Mouse (Mus musculus): ENCODE measurements at regions not wholly inside any gene's neighbourhood (a gene's known extent, or its start where the extent isn't known, plus 50 kb on each side); places are given as distances from the start of the nearest gene placed in this dataset.

- no peaks in the 10 kb centered on the region for H3K27me3 ChIP-seq (replicated peaks)
- no peaks in the 10 kb centered on the region for H3K36me3 ChIP-seq
- no peaks in the 10 kb centered on the region for H3K9me3 ChIP-seq (replicated peaks)
- H3K4me1 ChIP-seq, result no peaks in the 10 kb centered on the region
- no peak overlapping the region for H3K4me3 ChIP-seq (replicated peaks)
- no peak overlapping the region for H3K9ac ChIP-seq (replicated peaks)
- no peak overlapping the region for H3K27ac ChIP-seq (replicated peaks)
- no peak overlapping the region for H3K4me2 ChIP-seq
- WGBS, result 11% methylated on average over 3 of the region's 3 CpGs
- no peak for ATAC-seq (ENCODE audit: low FRiP score)
Measured at GRCm38 (mm10) chr7:72362690-72363089, 56.3 kb upstream of the Mctp2 start.

DNA sequence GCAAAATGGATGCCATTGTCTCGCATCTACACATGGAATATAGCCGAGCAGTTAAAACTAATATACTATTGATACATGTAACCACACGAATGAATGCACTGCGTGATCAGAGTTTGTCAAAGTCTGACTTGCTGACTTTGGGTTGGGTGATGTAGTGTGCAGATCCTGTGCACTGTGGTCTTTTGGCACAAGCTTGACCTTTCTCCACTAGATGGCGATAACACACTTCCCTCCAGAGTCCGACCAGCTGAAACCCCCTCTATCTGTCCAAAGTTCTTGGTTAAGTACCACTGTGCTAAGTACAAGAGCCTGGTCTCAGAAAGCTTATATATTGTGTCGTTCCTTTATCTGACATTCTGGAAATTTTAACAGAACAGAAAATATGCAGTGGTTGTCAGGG, 84.9 kb upstream of the Mctp2 start:
- H3K9me3 ChIP-seq (replicated peaks), result no peaks in the 10 kb centered on the region
- ATAC-seq (ENCODE audit: low FRiP score), result no peak
- no peak overlapping the region for H3K9ac ChIP-seq (replicated peaks)
- no peaks in the 10 kb centered on the region for H3K27me3 ChIP-seq (replicated peaks)
- no peaks in the 10 kb centered on the region for H3K36me3 ChIP-seq
- no peak overlapping the region for H3K27ac ChIP-seq (replicated peaks)
- H3K4me3 ChIP-seq (replicated peaks), result no peak overlapping the region
- WGBS, result 39% methylated on average over 7 of the region's 7 CpGs
- H3K4me2 ChIP-seq, result no peak overlapping the region
- H3K4me1 ChIP-seq, result no peaks in the 10 kb centered on the region

- Histone ChIP-seq H3K27ac (replicated peaks) (no peak overlapping the region), H3K4me3 (replicated peaks) (no peak overlapping the region), H3K36me3 (no peaks in the 10 kb centered on the region), H3K9me3 (replicated peaks) (no peaks in the 10 kb centered on the region), H3K4me1 (no peaks in the 10 kb centered on the region), H3K27me3 (replicated peaks) (no peaks in the 10 kb centered on the region), H3K4me2 (no peak overlapping the region), H3K9ac (replicated peaks) (no peak overlapping the region)
- ATAC-seq (ENCODE audit: low FRiP score), result no peak; the same call in 1 of the 2 replicates
Measured at GRCm38 (mm10) chr7:72400056-72400455, 93.6 kb upstream of the Mctp2 start.

DNA sequence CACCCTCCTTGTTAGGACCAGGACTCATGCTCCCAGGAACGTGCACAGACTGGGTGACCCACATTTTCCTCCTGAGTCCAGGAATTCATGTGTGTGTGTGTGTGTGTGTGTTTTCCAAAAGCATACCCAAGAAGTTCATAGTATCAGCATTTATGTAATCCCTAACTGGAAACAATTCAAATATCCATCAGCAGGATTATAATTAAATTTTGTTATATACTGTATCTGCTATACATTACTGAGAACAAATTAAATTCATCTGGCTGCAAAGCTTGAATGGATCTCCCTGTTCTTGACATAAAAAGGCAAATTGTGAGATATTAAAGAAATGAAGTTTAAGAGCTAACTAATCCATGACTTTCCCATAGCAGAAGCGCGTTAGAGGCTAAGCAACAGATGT, 99.7 kb upstream of the Mctp2 start:
- Histone ChIP-seq H3K9me3 (replicated peaks) (no peaks in the 10 kb centered on the region), H3K4me1 (no peaks in the 10 kb centered on the region), H3K27ac (replicated peaks) (no peak overlapping the region), H3K9ac (replicated peaks) (no peak overlapping the region), H3K27me3 (replicated peaks) (no peaks in the 10 kb centered on the region), H3K36me3 (no peaks in the 10 kb centered on the region), H3K4me3 (replicated peaks) (no peak overlapping the region), H3K4me2 (no peak overlapping the region)
- 89% methylated on average over 3 of the region's 3 CpGs for WGBS
- ATAC-seq (ENCODE audit: low FRiP score), result no peak

DNA sequence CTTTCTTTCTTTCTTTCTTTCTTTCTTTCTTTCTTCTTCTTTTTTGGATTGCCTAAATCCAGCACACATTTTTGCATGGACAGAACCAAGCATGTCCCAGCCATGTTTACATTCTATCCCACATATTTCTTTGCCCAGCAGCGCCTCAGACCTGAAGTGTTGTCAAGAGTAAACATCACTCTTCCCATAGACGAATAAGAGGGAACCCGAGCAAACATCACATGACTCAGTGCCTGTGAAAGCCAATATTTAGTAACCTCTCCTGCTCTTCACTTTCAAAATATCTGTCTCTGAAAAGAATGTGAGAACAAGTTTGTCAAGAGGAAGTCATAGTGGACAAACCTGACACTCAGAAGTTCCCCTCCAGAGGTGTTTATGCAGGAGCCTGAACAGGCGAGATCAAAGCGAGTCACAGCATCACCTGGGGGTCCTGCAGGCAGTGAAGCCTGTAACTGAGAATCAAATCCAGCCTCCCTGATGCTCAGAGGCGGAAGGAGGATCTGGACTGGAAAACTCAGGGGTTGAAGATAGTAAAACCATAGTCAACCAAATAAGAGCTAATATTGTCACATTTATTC, 102.1 kb upstream of the Mctp2 start:
- no peak overlapping the region for H3K27ac ChIP-seq (replicated peaks)
- no peak for ATAC-seq (ENCODE audit: low FRiP score)
- 0 out of 2 replicates have a peak, but pooled peaks cover 6% of the 10 kb centered on the region for H3K4me1 ChIP-seq
- H3K4me2 ChIP-seq, result no peak overlapping the region
- H3K9ac ChIP-seq (replicated peaks), result no peak overlapping the region
- H3K9me3 ChIP-seq (replicated peaks), result no peaks in the 10 kb centered on the region
- no peaks in the 10 kb centered on the region for H3K27me3 ChIP-seq (replicated peaks)
- WGBS, result 79% methylated on average over 6 of the region's 6 CpGs
- H3K4me3 ChIP-seq (replicated peaks), result no peak overlapping the region
- H3K36me3 ChIP-seq, result no peaks in the 10 kb centered on the region

DNA sequence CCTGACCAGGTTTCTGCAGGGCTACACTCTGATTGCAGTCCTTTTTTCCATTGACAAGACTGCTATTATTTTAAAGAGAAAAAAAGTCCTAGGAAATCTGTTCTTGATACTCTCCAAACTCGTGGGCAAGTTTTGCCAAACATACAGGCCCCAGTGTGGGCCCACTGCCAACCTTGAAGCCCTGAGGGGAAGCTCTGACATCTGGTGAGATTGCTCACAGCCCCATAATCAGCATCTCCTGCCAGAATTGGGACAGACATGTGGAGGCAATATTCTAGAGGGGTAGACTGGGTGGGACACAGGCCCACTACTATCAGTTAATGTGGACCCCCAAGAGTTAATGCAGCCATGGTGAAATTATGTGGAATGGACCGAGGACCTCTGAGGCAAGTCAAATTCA, 132.1 kb upstream of the Mctp2 start:
- no peak overlapping the region for H3K9ac ChIP-seq (replicated peaks)
- H3K4me3 ChIP-seq (replicated peaks), result no peak overlapping the region
- no peak overlapping the region for H3K27ac ChIP-seq (replicated peaks)
- H3K27me3 ChIP-seq (replicated peaks), result no peaks in the 10 kb centered on the region
- no peak for ATAC-seq (ENCODE audit: low FRiP score)
- H3K4me1 ChIP-seq, result no peaks in the 10 kb centered on the region
- H3K4me2 ChIP-seq, result no peak overlapping the region
- WGBS, result 51% methylated on average over 2 of the region's 2 CpGs
- H3K9me3 ChIP-seq (replicated peaks), result no peaks in the 10 kb centered on the region
- H3K36me3 ChIP-seq, result no peaks in the 10 kb centered on the region

- Histone ChIP-seq H3K9ac (replicated peaks) (no peak overlapping the region), H3K4me2 (no peak overlapping the region), H3K27ac (replicated peaks) (no peak overlapping the region), H3K4me3 (replicated peaks) (no peak overlapping the region), H3K36me3 (no peaks in the 10 kb centered on the region), H3K9me3 (replicated peaks) (no peaks in the 10 kb centered on the region), H3K4me1 (no peaks in the 10 kb centered on the region), H3K27me3 (replicated peaks) (no peaks in the 10 kb centered on the region)
- WGBS, result 66% methylated on average over 5 of the region's 5 CpGs
- no peak for ATAC-seq (ENCODE audit: low FRiP score)
Measured at GRCm38 (mm10) chr7:72442001-72442400, 135.6 kb upstream of the Mctp2 start.

DNA sequence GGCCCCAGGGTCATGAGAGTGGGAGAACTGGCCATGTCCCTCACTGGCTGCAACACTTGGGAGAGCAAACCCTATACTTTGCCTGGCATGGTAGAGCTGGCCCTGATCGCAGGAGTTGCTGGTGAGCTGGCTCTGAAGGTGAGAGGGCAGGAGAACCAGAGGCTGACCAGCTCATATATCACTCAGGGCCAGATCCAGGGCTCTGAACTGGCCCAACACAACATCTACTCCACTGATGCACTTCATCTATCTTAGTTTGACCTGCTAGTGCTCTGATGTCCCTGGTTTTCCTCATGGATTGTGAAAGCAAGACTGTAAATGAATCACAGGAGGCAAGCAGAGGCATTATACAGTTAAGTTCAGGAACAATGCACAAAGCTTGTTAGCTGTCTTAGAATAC, 137.6 kb upstream of the Mctp2 start:
- Histone ChIP-seq H3K4me3 (replicated peaks) (no peak overlapping the region), H3K4me1 (no peaks in the 10 kb centered on the region), H3K4me2 (no peak overlapping the region), H3K9me3 (replicated peaks) (no peaks in the 10 kb centered on the region), H3K9ac (replicated peaks) (no peak overlapping the region), H3K36me3 (no peaks in the 10 kb centered on the region), H3K27me3 (replicated peaks) (no peaks in the 10 kb centered on the region), H3K27ac (replicated peaks) (no peak overlapping the region)
- no peak for ATAC-seq (ENCODE audit: low FRiP score)
- 90% methylated on average over 1 of the region's 1 CpGs for WGBS

DNA sequence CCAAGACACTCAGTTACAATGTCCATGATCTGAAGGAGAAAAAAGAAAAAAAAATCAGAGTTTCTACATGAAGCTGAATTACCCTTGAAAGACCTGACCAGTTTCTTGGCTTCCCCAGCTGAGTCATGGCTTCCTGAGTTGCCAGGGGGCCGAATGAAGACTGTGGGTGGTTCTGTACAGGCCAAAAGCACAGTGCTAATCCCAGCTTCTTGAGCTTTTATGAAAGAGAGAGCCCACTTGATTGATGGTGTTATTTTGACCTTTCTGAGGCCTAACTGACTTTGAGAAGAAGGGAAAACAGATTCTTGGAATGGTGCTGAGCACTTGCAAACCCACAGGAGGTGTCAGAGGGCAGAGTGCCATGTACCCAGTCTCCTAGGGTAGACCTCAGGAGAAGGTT, 138.4 kb upstream of the Mctp2 start:
- 62% methylated on average over 1 of the region's 1 CpGs for WGBS
- Histone ChIP-seq H3K4me2 (no peak overlapping the region), H3K36me3 (no peaks in the 10 kb centered on the region), H3K9ac (replicated peaks) (no peak overlapping the region), H3K4me3 (replicated peaks) (no peak overlapping the region), H3K27ac (replicated peaks) (no peak overlapping the region), H3K27me3 (replicated peaks) (no peaks in the 10 kb centered on the region), H3K4me1 (no peaks in the 10 kb centered on the region), H3K9me3 (replicated peaks) (no peaks in the 10 kb centered on the region)
- ATAC-seq (ENCODE audit: low FRiP score), result no peak

DNA sequence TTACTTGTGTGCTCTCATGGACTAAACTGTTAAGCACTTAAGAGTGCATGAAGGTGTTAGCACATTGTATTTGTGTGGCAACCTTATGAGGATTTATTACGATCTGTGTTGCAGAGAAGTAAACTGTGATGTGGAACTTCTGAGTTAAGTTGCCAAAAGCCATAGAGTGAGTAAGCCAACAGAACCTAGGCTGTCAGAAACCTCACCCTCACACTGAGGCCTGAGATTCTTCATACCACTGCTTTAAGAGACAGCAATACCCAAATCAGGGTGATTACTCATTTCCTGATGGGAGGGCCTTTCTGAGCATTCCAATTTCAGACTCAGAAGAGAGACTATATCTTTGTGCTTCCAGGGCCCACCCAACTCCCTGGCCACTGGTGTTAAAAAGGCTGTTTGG, 140.5 kb upstream of the Mctp2 start:
- no peak overlapping the region for H3K9ac ChIP-seq (replicated peaks)
- H3K36me3 ChIP-seq, result no peaks in the 10 kb centered on the region
- H3K27me3 ChIP-seq (replicated peaks), result no peaks in the 10 kb centered on the region
- 94% methylated on average over 1 of the region's 1 CpGs for WGBS
- no peak overlapping the region for H3K27ac ChIP-seq (replicated peaks)
- no peaks in the 10 kb centered on the region for H3K9me3 ChIP-seq (replicated peaks)
- no peaks in the 10 kb centered on the region for H3K4me1 ChIP-seq
- H3K4me3 ChIP-seq (replicated peaks), result no peak overlapping the region
- ATAC-seq (ENCODE audit: low FRiP score), result no peak
- no peak overlapping the region for H3K4me2 ChIP-seq

- Histone ChIP-seq H3K4me2 (no peak overlapping the region), H3K4me1 (no peaks in the 10 kb centered on the region), H3K27me3 (replicated peaks) (no peaks in the 10 kb centered on the region), H3K27ac (replicated peaks) (no peak overlapping the region), H3K9me3 (replicated peaks) (no peaks in the 10 kb centered on the region), H3K36me3 (no peaks in the 10 kb centered on the region), H3K4me3 (replicated peaks) (no peak overlapping the region), H3K9ac (replicated peaks) (no peak overlapping the region)
- 52% methylated on average over 4 of the region's 4 CpGs for WGBS
- no peak for ATAC-seq (ENCODE audit: low FRiP score)
Measured at GRCm38 (mm10) chr7:72462978-72463377, 156.6 kb upstream of the Mctp2 start.

DNA sequence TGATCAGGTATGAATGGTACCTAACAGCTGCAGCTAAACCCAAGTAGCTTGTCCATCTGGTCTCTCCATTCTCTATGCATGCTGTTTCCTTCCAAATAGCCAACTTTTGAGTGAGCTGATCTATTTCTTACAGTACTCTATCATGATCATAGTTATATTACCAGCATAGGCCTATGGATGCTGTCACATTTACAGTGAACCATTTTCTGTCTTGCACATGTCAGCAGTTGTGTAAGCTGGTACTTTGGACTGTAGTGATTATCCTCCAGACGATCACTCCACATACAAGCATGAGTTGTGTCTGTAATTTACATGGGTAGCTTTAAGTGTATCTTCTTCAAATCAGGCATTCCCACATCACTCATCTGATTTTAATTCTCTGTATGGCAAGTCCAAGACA, 158.2 kb upstream of the Mctp2 start:
- WGBS, result 85% methylated on average over 1 of the region's 1 CpGs
- no peak overlapping the region for H3K4me3 ChIP-seq (replicated peaks)
- no peaks in the 10 kb centered on the region for H3K36me3 ChIP-seq
- H3K4me1 ChIP-seq, result no peaks in the 10 kb centered on the region
- no peak for ATAC-seq (ENCODE audit: low FRiP score)
- H3K27me3 ChIP-seq (replicated peaks), result no peaks in the 10 kb centered on the region
- no peak overlapping the region for H3K9ac ChIP-seq (replicated peaks)
- no peak overlapping the region for H3K4me2 ChIP-seq
- no peaks in the 10 kb centered on the region for H3K9me3 ChIP-seq (replicated peaks)
- no peak overlapping the region for H3K27ac ChIP-seq (replicated peaks)

DNA sequence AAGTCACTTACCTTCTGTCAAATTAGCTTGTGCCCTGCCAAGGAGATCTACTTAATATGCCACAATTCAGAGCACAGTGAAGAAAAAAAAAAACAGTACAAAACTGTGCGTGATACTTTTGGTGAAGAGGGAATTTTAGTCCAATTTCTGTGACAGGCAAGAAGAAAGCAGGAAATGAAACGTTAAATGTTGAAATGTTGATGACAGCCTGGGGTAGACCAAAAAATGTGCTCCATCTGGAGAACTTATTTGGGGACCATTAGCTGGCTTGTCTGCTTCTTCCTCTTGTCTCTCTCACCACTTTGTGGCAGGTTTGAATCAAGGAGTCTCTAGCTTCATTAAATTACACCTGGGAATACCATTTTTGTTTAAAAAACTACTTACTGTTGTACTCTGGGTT, 163.3 kb upstream of the Mctp2 start:
- ATAC-seq (ENCODE audit: low FRiP score), result no peak
- no peak overlapping the region for H3K27ac ChIP-seq (replicated peaks)
- no peaks in the 10 kb centered on the region for H3K36me3 ChIP-seq
- H3K4me3 ChIP-seq (replicated peaks), result no peak overlapping the region
- H3K9me3 ChIP-seq (replicated peaks), result no peaks in the 10 kb centered on the region
- H3K4me2 ChIP-seq, result no peak overlapping the region
- 78% methylated on average over 2 of the region's 2 CpGs for WGBS
- H3K9ac ChIP-seq (replicated peaks), result no peak overlapping the region
- H3K4me1 ChIP-seq, result no peaks in the 10 kb centered on the region
- no peaks in the 10 kb centered on the region for H3K27me3 ChIP-seq (replicated peaks)

Measured in neural tube, embryonic 15.5 days (tissue).